Mouse (Mus musculus): ENCODE measurements at regions not wholly inside any gene's neighbourhood (a gene's known extent, or its start where the extent isn't known, plus 50 kb on each side); places are given as distances from the start of the nearest gene placed in this dataset.

GRCm38 (mm10) chr10:53434376-53435171 is 54.8 kb upstream of the Cep85l start:
- peak; percentile 50 for DNase-seq

- no peak for DNase-seq
Observed at GRCm38 (mm10) chr10:53432794-53433193, 53.0 kb upstream of the Cep85l start.

GRCm38 (mm10) chr10:53429539-53430344 is 50.0 kb upstream of the Cep85l start:
- no peak for DNase-seq

Data from adrenal gland, postnatal 10 days (tissue).